Mouse (Mus musculus): ENCODE data around the gene Ciao1. TPM values are rescaled to one million over a fixed set of nuclear protein-coding genes. Genes with fewer than 3 reads are reported as not detected.
"Not testable (repeated sequence)": the region's sequence is repeated elsewhere in the genome, so short reads cannot be mapped to it uniquely, and the experiment has no call there.

Gene Ciao1
- total and polyA plus RNA-seq, 2 experiments from 2014 or later, result 32.8 to 33.1 TPM

DNA sequence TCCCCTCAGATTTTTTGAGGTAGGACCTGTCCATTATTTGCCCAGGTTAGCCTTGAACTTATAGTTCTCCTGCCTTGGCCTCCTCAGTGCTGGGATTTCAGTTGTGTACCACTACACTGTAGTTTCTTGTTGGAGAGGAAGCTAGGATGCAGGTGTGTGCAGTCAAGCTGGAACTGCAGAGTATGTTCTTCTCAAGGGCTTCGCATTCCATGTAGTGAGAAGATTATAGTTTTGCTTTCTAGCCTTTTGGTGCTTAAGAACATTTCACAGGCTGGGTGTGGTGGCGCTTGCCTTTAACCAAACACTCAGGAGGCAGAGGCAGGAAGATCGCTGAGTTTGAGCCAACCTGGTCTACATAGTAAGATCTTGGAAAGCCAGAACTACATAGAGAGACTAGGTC is 25.2 kb upstream of the Ciao1 start:
- H3K36me3 ChIP-seq (ENCODE audit: insufficient read depth), result no peaks in the 10 kb centered on the region
- WGBS, result over 99% methylated on average over 3 of the region's 3 CpGs
- TF ChIP-seq CTCF (IDR thresholded peaks at IDR 0.05; ENCODE audit: low read depth), result no peak
- DNase-seq, result no peak
- H3K4me2 ChIP-seq (ENCODE audit: low read depth), result no peak overlapping the region
- H3K9ac ChIP-seq, result no peak overlapping the region
- no peak for ATAC-seq
- H3K27me3 ChIP-seq (ENCODE audit: insufficient read depth, low read length), result no peaks in the 10 kb centered on the region
- no peak overlapping the region for H3K27ac ChIP-seq (ENCODE audit: low read depth, low read length)
- 0 out of 2 replicates have a peak, but pooled peaks cover 3% of the 10 kb centered on the region for H3K4me1 ChIP-seq (ENCODE audit: insufficient read depth)
- no peaks in the 10 kb centered on the region for H3K9me3 ChIP-seq (ENCODE audit: low read length)
- no peak overlapping the region for H3K4me3 ChIP-seq (ENCODE audit: low read depth, low read length)

DNA sequence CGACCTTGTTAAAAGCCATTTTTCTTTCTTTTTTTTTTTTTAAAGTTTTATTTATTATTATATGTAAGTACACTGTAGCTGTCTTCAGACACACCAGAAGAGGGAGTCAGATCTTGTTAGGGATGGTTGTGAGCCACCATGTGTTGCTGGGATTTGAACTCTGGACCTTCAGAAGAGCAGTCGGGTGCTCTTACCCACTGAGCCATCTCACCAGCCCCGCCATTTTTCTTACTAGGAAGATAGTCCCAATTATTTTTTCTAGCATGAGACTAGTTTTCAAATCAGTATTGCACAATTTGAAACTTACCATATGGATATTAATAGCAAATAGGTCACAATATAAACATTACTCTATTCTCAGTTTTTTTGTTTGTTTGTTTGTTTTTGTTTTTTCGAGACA is 24.4 kb upstream of the Ciao1 start:
- not testable (repeated sequence) for H3K9ac ChIP-seq; H3K4me2 ChIP-seq (ENCODE audit: low read depth); H3K27me3 ChIP-seq (ENCODE audit: insufficient read depth, low read length); H3K4me3 ChIP-seq (ENCODE audit: low read depth, low read length); DNase-seq; H3K9me3 ChIP-seq (ENCODE audit: low read length); H3K4me1 ChIP-seq (ENCODE audit: insufficient read depth); ATAC-seq; H3K36me3 ChIP-seq (ENCODE audit: insufficient read depth); H3K27ac ChIP-seq (ENCODE audit: low read depth, low read length)
- WGBS, result 94% methylated on average over 4 of the region's 4 CpGs

DNA sequence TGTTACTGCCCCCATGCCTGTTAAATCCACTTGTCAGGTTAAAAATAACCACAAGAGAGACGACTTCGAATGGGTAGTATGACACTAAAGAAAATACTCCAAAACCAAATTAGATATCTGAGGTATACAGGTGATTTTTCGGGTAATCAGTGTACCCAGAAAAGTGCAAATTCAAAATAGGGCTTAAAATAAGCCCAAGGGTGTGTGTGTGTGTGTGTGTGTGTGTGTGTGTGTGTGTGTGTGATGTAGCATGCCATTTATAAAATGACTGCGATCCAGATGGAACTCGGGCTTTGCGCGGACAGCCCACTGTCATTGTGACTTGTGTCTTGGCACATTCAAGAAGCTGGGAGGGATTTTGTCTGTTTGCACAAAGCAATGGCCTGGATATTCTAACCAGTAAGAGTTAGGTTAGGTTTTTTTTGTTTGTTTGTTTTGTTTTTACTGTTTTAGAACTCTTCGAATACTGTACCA is 23.5 kb upstream of the Ciao1 start:
- Histone ChIP-seq H3K27ac (ENCODE audit: low read depth, low read length) (peak overlapping the region; percentile 97), H3K36me3 (ENCODE audit: insufficient read depth) (no peaks in the 10 kb centered on the region), H3K9ac (peak overlapping the region; percentile 88), H3K27me3 (ENCODE audit: insufficient read depth, low read length) (no peaks in the 10 kb centered on the region), H3K9me3 (ENCODE audit: low read length) (no peaks in the 10 kb centered on the region), H3K4me3 (ENCODE audit: low read depth, low read length) (peak overlapping the region; percentile 96), H3K4me1 (ENCODE audit: insufficient read depth) (0 out of 2 replicates have a peak, but pooled peaks cover 3% of the 10 kb centered on the region), H3K4me2 (ENCODE audit: low read depth) (peak overlapping the region; percentile 73)
- ATAC-seq (no peak), DNase-seq (peak; percentile 20)
- TF ChIP-seq CTCF (IDR thresholded peaks at IDR 0.05; ENCODE audit: low read depth), result no peak
- 7% methylated on average over 8 of the region's 8 CpGs for WGBS

DNA sequence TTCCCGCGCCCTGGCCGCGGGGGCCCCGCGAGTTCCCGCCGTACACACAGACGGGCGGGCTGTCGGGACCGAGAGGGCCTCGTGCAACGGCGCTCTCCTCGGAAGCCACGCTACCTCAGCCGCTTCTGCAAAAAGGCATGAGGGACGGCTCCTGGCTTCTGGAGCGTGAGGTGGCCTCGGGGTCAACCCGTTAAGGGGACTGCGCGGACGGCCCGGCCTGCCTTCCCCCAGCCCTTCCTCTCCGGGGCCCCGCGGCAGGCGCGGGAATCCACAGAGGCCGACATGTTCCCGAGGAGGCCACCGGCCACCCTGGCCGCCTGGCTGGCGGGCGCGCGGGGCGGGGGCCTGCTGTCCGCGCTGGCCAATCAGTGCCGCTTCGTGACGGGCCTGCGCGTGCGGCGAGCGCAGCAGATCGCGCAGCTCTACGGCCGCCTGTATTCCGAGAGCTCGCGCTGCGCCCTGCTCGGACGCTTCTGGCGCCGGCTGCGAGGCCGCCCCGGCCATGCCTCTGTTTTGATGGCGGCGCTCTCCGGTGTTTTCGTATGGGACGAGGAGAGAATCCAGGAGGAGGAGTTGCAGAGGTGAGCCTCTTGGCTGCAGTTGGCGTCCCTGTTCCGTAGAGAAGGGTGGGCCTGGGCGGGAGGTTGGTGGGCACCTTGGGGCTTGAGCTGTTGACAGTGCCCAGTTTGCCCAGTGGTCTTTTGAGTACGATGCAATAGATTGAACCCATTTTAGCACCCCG is 22.9 kb upstream of the Ciao1 start:
- WGBS, result 3% methylated on average over 75 of the region's 75 CpGs
- peak overlapping the region; percentile 73 for H3K4me2 ChIP-seq (ENCODE audit: low read depth)
- DNase-seq, result peak; percentile 90
- H3K27me3 ChIP-seq (ENCODE audit: insufficient read depth, low read length), result no peaks in the 10 kb centered on the region
- peak; percentile 92 for ATAC-seq
- peak overlapping the region; percentile 88 for H3K9ac ChIP-seq
- TF ChIP-seq CTCF (IDR thresholded peaks at IDR 0.05; ENCODE audit: low read depth), result no peak
- 0 out of 2 replicates have a peak, but pooled peaks cover 3% of the 10 kb centered on the region for H3K4me1 ChIP-seq (ENCODE audit: insufficient read depth)
- H3K27ac ChIP-seq (ENCODE audit: low read depth, low read length), result peak overlapping the region; percentile 97
- no peaks in the 10 kb centered on the region for H3K9me3 ChIP-seq (ENCODE audit: low read length)
- H3K4me3 ChIP-seq (ENCODE audit: low read depth, low read length), result peak overlapping the region; percentile 96
- no peaks in the 10 kb centered on the region for H3K36me3 ChIP-seq (ENCODE audit: insufficient read depth)

DNA sequence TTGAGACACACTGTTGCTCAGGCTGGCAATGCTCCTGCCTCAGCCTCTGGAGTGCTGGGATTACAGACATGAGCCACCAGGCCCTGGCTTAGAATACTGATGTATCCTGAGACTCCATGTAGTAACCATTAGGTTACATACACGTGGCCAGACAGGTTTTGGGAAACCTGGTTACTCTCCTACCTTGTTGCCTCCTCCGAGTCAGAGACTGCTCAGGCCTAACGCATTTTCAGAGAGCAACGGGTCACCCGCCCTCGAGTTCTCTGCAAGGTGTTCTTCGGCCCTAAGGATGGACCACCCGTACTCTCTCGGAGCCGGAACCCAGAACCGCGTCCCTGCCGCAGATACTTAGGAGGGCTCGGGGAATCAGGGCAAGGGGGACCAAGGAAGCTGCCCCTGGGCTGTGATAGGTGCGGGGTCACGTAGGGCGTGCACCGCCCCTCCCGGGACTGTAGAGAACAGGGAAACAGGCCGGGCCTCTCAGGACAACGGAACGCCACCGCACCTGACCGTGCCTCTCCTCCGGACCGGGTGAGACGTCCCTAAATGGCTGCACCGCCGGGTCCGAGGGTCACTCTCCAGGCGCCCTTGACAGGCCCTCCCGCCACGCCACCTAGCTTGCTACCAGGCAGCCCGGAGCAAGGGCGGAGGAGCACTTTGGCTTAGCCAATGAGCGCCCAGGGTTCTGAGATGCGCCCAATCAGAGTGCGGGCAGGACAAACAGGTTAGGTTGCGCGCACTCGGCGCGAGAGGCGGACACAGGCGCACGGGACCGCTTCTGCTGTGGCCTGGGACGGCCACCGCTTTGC is 22.1 kb upstream of the Ciao1 start, which contains the start of gene Stard7:
Gene Stard7 (plus strand): TSS at position 728 of the 809 bp plus-strand sequence.
- Histone ChIP-seq H3K36me3 (ENCODE audit: insufficient read depth) (no peaks in the 10 kb centered on the region), H3K27ac (ENCODE audit: low read depth, low read length) (peak within 1 kb of the TSS; percentile 97), H3K9ac (peak within 1 kb of the TSS; percentile 88), H3K4me1 (ENCODE audit: insufficient read depth) (0 out of 2 replicates have a peak, but pooled peaks cover 3% of the 10 kb centered on the region), H3K27me3 (ENCODE audit: insufficient read depth, low read length) (no peaks in the 10 kb centered on the region), H3K9me3 (ENCODE audit: low read length) (no peaks in the 10 kb centered on the region), H3K4me2 (ENCODE audit: low read depth) (peak within 1 kb of the TSS; percentile 73), H3K4me3 (ENCODE audit: low read depth, low read length) (peak within 1 kb of the TSS; percentile 96)
- DNase-seq (peak; percentile 96), ATAC-seq (peak; percentile 99)
- TF ChIP-seq CTCF (IDR thresholded peaks at IDR 0.05; ENCODE audit: low read depth), result peak; percentile 52
- WGBS, result 4% methylated on average over 48 of the region's 49 CpGs

DNA sequence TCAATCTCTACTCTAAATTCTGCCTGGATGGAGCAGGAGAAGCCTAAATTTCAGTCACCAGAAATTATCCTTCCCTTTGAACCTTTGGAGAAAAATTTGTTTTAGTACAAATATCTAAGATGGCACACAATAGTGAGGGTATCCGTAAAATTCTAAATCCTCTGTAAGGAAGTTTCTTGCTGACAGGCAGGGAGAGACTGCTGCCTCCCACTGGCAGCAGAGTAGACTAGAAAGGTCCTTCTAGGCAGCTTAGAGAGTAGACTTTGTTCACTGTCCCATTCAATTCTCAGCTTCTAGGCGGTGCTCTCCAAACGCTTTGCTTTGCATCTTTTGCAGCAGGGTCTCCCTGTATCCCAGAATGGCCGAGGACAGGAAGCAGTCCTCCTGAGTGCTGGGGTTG is 20.2 kb upstream of the Ciao1 start:
- no peak for DNase-seq
- H3K36me3 ChIP-seq (ENCODE audit: insufficient read depth), result no peaks in the 10 kb centered on the region
- no peak overlapping the region for H3K4me3 ChIP-seq (ENCODE audit: low read depth, low read length)
- peak; percentile 33; the same call in 1 of the 2 replicates for TF ChIP-seq CTCF (IDR thresholded peaks at IDR 0.05; ENCODE audit: low read depth)
- no peak for ATAC-seq
- no peak overlapping the region for H3K4me2 ChIP-seq (ENCODE audit: low read depth)
- WGBS, result 35% methylated on average over 4 of the region's 4 CpGs
- no peak overlapping the region for H3K27ac ChIP-seq (ENCODE audit: low read depth, low read length)
- no peak overlapping the region for H3K9ac ChIP-seq
- 0 out of 2 replicates have a peak, but pooled peaks cover 2% of the 10 kb centered on the region for H3K4me1 ChIP-seq (ENCODE audit: insufficient read depth)
- H3K27me3 ChIP-seq (ENCODE audit: insufficient read depth, low read length), result no peaks in the 10 kb centered on the region
- no peaks in the 10 kb centered on the region for H3K9me3 ChIP-seq (ENCODE audit: low read length)

DNA sequence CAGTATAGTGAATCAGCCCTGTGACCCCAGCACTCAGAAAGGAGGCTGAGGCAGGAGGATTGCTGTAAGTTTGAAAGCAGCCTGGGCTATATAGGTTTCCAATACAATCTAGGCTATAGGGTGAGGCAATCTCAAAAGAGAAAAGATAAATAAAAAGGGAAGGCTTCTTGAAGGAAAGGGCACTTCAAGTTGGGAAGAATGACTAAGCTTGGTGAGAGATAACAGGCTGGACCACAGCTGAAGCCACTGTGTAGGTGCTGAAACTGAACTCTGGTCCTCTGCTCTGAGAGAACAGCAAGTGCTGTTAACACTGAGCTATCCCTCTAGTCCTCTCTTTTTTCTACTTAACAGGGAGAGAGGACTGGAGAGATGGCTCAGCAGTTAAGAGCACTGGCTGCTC is 14.9 kb upstream of the Ciao1 start:
- Histone ChIP-seq H3K27me3 (ENCODE audit: insufficient read depth, low read length) (no peaks in the 10 kb centered on the region), H3K4me3 (ENCODE audit: low read depth, low read length) (no peak overlapping the region), H3K4me1 (ENCODE audit: insufficient read depth) (no peaks in the 10 kb centered on the region), H3K27ac (ENCODE audit: low read depth, low read length) (no peak overlapping the region), H3K9ac (no peak overlapping the region), H3K4me2 (ENCODE audit: low read depth) (no peak overlapping the region), H3K9me3 (ENCODE audit: low read length) (no peaks in the 10 kb centered on the region), H3K36me3 (ENCODE audit: insufficient read depth) (peaks cover 27% of the 10 kb centered on the region)
- no peak for TF ChIP-seq CTCF (IDR thresholded peaks at IDR 0.05; ENCODE audit: low read depth)
- ATAC-seq, result no peak
- DNase-seq, result no peak
